Mouse (Mus musculus) embryonic stem cell, embryonic (primary cell): ENCODE measurements around the gene Tcea3.

Experiments
- CTCF ChIA-PET, 4 experiments: fragments of 300-600 bp in 2 of 4; fragments of 350-600 bp in 2 of 4; sonication (Branson Sonifier 250); formaldehyde crosslinking; loops; one replicate each; lab custom pipeline; 2022; ENCODE audit warnings: inconsistent platforms in 2 of 4; lab: Charles Lee
- POLR2A ChIA-PET, 4 experiments: fragments of 300-600 bp in 2 of 4; fragments of 350-600 bp in 2 of 4; sonication (Branson Sonifier 250); formaldehyde crosslinking; loops; one replicate each; lab custom pipeline; 2022; ENCODE audit warnings: antibody characterized with exemption in 4 of 4, inconsistent platforms in 1 of 4; lab: Charles Lee

Tcea3 gene

GRCm38 (mm10) chr4:136310229-136311041 lies 62.9 kb downstream of the Tcea3 start, which contains the start of gene Hnrnpr:
Gene Hnrnpr (plus strand): TSS chr4:136310942.
- CTCF ChIA-PET = interaction anchor here in 2 of 4 experiments (0.5 to 0.7 kb wide), 3 partner anchors 50 to 67 kb away, joined by 3 to 9 read pairs (median 3); no protein-coding TSS in a partner anchor
- POLR2A ChIA-PET = interaction anchor here (0.5 to 3.3 kb wide), 37 partner anchors 10 to 1650 kb away, joined by 3 to 21 read pairs (median 3); partner anchors contain the start of genes Asap3 (in 2 of the 4), Tcea3 (in 2 of the 4) and Zfp46 (in 1 of the 4)

DNA sequence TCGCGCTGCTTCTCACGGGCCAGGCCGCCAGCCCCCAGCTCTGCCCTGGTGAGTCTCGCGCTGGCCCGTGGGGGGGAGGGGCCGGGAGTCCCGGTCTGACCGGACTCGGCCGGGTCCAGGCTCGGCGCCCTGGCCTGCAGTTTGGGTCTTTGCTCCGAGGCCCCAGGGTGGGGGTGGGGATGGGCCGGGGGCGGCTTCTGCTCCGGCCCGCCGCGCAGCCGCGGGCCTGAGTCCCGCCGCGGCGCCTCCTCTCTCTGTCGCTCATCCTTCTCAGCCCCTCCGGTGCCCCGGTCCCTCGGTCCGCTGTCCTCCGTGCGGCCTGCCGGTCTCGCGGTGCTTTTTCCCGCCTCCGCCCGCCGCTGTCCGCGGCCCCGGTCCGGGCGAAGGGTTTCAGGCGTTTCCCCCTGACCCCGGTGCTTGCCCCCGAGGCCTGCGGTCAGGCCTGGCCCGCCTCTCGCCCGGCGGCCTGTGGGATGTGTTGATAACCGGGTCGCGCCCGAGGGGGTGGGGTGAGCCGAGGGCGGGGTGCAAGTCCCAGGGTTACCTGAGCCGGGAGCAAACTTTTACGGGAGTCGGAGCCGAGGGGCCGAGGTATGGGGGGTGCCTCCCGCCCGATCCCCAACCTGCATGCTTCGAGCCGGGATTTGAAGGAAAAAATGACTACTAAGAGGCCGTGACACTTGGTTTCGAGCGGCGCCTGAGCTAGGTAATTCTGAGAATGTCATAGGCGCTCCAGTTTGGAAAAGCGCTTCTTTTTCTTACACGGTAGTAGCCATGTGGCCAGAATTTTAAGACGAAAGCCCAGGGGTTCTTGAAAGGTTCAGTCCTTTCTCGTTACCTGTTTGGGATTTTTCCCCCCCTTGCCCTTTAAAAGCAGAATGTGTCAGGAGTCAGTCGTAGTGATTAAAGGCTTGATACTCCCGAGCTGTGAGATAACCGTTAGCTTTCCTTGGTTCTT lies 63.8 kb downstream of the Tcea3 start:
- CTCF ChIA-PET = interaction anchor here in 3 of 4 experiments (0.5 to 0.7 kb wide), 5 partner anchors 51 to 151 kb away, joined by 3 to 9 read pairs (median 5); no protein-coding TSS in a partner anchor
- POLR2A ChIA-PET = interaction anchor here (0.6 to 3.3 kb wide), 42 partner anchors 9 to 1487 kb away, joined by 3 to 21 read pairs (median 4); partner anchors contain the start of genes Asap3 (in 2 of the 4), Tcea3 (in 2 of the 4) and Zfp46 (in 1 of the 4)

DNA sequence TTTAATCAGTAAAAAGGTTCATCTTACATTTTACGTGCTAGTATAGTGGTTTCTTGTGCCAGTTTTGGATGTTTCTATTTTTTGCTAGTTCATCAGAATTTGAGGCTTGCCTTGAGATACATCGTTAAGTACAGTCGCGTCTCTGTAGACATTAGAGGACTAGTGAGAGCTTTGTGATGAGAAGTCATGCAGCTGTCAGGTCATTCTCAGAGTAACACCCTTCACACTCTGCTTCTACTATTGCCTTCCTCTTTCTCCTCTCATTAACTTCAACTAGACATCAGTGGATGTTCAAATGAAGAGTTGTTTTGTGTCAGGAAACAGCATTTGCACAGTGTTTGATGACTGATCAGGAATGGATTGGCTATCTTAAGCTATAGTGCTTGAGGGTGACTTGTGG lies 65.1 kb downstream of the Tcea3 start:
- CTCF ChIA-PET = interaction anchor here in 2 of 4 experiments (0.6 to 0.8 kb wide), 2 partner anchors 8 to 132 kb away, joined by 3 read pairs; no protein-coding TSS in a partner anchor
- POLR2A ChIA-PET = interaction anchor here in 2 of 4 experiments (0.6 to 3.3 kb wide), 12 partner anchors 9 to 207 kb away, joined by 3 to 21 read pairs (median 5); partner anchors contain the start of genes Asap3 (in 1 of the 2) and Tcea3 (in 1 of the 2)

DNA sequence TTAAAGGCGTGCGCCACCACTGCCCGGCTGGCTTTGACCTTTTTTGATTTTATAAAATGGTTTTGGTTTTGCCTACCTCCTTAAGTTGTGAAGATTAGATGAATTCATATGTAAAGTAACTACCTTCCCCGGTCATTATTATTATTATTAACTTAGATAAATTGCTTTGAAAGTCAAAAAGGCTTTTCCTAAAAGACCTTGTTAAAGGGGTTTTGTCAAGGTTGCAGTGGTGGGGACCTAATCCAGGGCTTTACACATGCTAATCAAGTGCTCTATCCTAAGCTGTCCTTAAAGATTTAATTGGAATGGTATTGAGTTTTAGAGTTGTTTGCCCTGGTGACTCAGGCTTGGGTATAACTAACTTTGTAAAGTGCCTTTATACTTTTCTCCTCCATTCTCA lies 70.1 kb downstream of the Tcea3 start:
- ChIA-PET CTCF (interaction anchor here in 3 of 4 experiments (0.6 to 1.0 kb wide), 7 partner anchors 11 to 679 kb away, joined by 3 to 5 read pairs (median 3); no protein-coding TSS in a partner anchor), POLR2A (interaction anchor here (1.0 to 3.8 kb wide), 25 partner anchors 8 to 264 kb away, joined by 3 to 21 read pairs (median 3); partner anchors contain the start of genes 6030445D17Rik (in 1 of the 4), Luzp1 (in 1 of the 4), Rpl11 (in 1 of the 4) and Tcea3 (in 1 of the 4))

DNA sequence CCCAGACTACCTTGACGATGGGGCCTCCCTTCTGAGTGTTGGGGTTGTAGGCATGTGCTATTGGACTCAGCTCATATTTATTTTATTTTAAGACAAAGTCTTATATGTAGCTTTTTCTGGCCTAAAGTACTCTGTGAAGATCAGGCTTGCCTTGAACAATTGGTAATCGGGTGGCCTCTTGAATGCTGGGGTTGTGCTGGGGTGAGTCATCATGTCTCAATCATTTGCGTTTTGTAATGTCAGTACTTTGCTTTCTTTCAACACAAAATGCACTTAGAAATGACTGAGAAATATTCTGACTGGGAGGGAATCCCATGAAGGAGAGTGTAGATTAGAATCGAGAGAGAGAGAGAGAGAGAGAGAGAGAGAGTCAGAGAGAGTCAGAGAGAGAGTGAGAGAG lies 72.5 kb downstream of the Tcea3 start:
- ChIA-PET CTCF (interaction anchor here in 1 of 4 experiments (0.7 kb wide), 1 partner anchor 312 kb away, joined by 6 read pairs; no protein-coding TSS in a partner anchor), POLR2A (interaction anchor here (0.6 to 3.8 kb wide), 12 partner anchors 8 to 274 kb away, joined by 3 to 14 read pairs (median 4); partner anchors contain the start of gene Hnrnpr (in 1 of the 4))

GRCm38 (mm10) chr4:136324226-136324625 lies 76.7 kb downstream of the Tcea3 start:
- ChIA-PET POLR2A (interaction anchor here in 3 of 4 experiments (0.6 to 3.8 kb wide), 13 partner anchors 7 to 165 kb away, joined by 3 to 21 read pairs (median 3); partner anchors contain the start of gene Hnrnpr (in 2 of the 3)), CTCF (interaction anchor here in 3 of 4 experiments (0.5 to 1.2 kb wide), 11 partner anchors 10 to 323 kb away, joined by 3 to 7 read pairs (median 3); no protein-coding TSS in a partner anchor)
